Comparison of ENCODE assay signal across 9 mouse cellular contexts in genomic region chr19:46887811-46888527, GRCm38 (mm10).
DNase-seq lines count a peak whose midpoint lies in the region.
"Had no signal": no experiment of that assay in that cellular context is flagged by ENCODE, and none has a peak within 500 bp of the region (broad histone marks: within the 10 kb centered on the region; RNA-seq: fewer than 3 reads in every experiment).

No protein-coding gene starts in this region.

- H3K27me3 ChIP-seq in megakaryocyte, embryonic 14.5 days (replicated peaks) = no peaks in the 10 kb centered on the region
- H3K27me3 ChIP-seq in midbrain, embryonic 10.5 days (ENCODE audit: low read depth, poor library complexity, severe bottlenecking) = no peaks in the 10 kb centered on the region

- H3K4me1 ChIP-seq in megakaryocyte, embryonic 14.5 days = peaks cover 85% of the 10 kb centered on the region
- H3K4me1 ChIP-seq in midbrain, embryonic 10.5 days = no peaks in the 10 kb centered on the region

- no peak overlapping the region for H3K27ac ChIP-seq in midbrain, embryonic 10.5 days (replicated peaks)

- peak overlapping the region; percentile 87 for H3K4me3 ChIP-seq in megakaryocyte, embryonic 14.5 days (replicated peaks)
- no peak overlapping the region for H3K4me3 ChIP-seq in midbrain, embryonic 10.5 days

- 90% methylated on average over 14 of the region's 14 CpGs for WGBS in midbrain, embryonic 10.5 days

- H3K36me3 ChIP-seq in megakaryocyte, embryonic 14.5 days (replicated peaks; ENCODE audit: low read length) = peaks cover 100% of the 10 kb centered on the region
- H3K36me3 ChIP-seq in midbrain, embryonic 10.5 days = peaks cover 95% of the 10 kb centered on the region

- DNase-seq in spleen, postnatal 36 days (ENCODE audit: low spot score in 2 of 2) = peak; percentile 22 to 26
- no peak for DNase-seq in spleen, postnatal 14 days (ENCODE audit: low spot score in 2 of 2)
- DNase-seq in c-Kit-positive CD71-positive TER-119-negative erythroid progenitor cells, embryonic 14.5 days (ENCODE audit: low read depth) = peak; percentile 46
- no peak for DNase-seq in urinary bladder, postnatal 25 days (ENCODE audit: low spot score)
- no peak for DNase-seq in kidney, postnatal 36 days
- DNase-seq in midbrain, embryonic 10.5 days (ENCODE audit: low spot score) = no peak
- DNase-seq: cerebellum, adult 18-20 months; right cerebral cortex, postnatal 25 days had no signal

- H3K9me3 ChIP-seq in megakaryocyte, embryonic 14.5 days = no peaks in the 10 kb centered on the region
- H3K9me3 ChIP-seq in midbrain, embryonic 10.5 days (replicated peaks) = no peaks in the 10 kb centered on the region

Comparison
In these comparisons a context has a peak if more than half of its experiments do, and no peak if none do; other contexts are left out.
1. DNase-seq: peak in spleen, postnatal 36 days (2 of 2) and c-Kit-positive CD71-positive TER-119-negative erythroid progenitor cells, embryonic 14.5 days (single experiment); none in spleen, postnatal 14 days (0 of 2), urinary bladder, postnatal 25 days (single experiment), kidney, postnatal 36 days (0 of 2) and midbrain, embryonic 10.5 days (single experiment).